Mouse (Mus musculus) heart, embryonic 14.5 days (tissue): ENCODE measurements at regions not wholly inside any gene's neighbourhood (a gene's known extent, or its start where the extent isn't known, plus 50 kb on each side); places are given as distances from the start of the nearest gene placed in this dataset.

Experiments
- ATAC-seq: fragments of 200-750 bp; cut with Nextera tagmentation; 2 replicates; pipeline ENCODE4 v1.8.0; 2017; ENCODE audit warnings: low read depth, moderate TSS enrichment; ENCODE audit not compliant: insufficient number of reproducible peaks, insufficient read depth, low FRiP score
- H3K27ac ChIP-seq, 2 experiments: fragments of 200-500 bp in 1 of 2; fragments of 300-500 bp in 1 of 2; sonication (generic) in 1 of 2; replicated peaks in 1 of 2; 2 replicates each; pipeline ENCODE4 v1.5.1; 2012 to 2014; ENCODE audit warnings: low read depth in 2 of 2, low read length in 2 of 2, control low read depth in 1 of 2, mild to moderate bottlenecking in 1 of 2, mixed read lengths in 1 of 2; ENCODE audit not compliant: control insufficient read depth in 1 of 2, insufficient read depth in 1 of 2
- H3K27me3 ChIP-seq: fragments of 300-500 bp; sonication (generic); 2 replicates; pipeline ENCODE4 v1.6.1; 2014; ENCODE audit warnings: mild to moderate bottlenecking, low read length, control low read depth; ENCODE audit not compliant: control insufficient read depth, insufficient read depth
- H3K36me3 ChIP-seq: fragments of 300-500 bp; sonication (generic); 2 replicates; pipeline ENCODE4 v1.6.1; 2014; ENCODE audit warnings: mild to moderate bottlenecking, control low read depth, low read length, mixed read lengths; ENCODE audit not compliant: control insufficient read depth, insufficient read depth
- H3K4me1 ChIP-seq, 2 experiments: fragments of 200-500 bp in 1 of 2; fragments of 300-500 bp in 1 of 2; sonication (generic) in 1 of 2; 2 replicates each; pipeline ENCODE4 v1.6.1; 2012 to 2014; ENCODE audit warnings: low read length in 2 of 2, control low read depth in 1 of 2, mixed read lengths in 1 of 2; ENCODE audit not compliant: control insufficient read depth in 2 of 2, insufficient read depth in 2 of 2
- H3K4me2 ChIP-seq: fragments of 300-500 bp; sonication (generic); 2 replicates; pipeline ENCODE4 v1.6.1; 2014; ENCODE audit warnings: mild to moderate bottlenecking, low read length
- H3K4me3 ChIP-seq, 2 experiments: fragments of 200-500 bp in 1 of 2; fragments of 300-500 bp in 1 of 2; sonication (generic) in 1 of 2; 2 replicates each; pipeline ENCODE4 v1.5.1; 2012 to 2014; ENCODE audit warnings: low read length in 2 of 2, mild to moderate bottlenecking in 2 of 2, control low read depth in 1 of 2, low read depth in 1 of 2, moderate library complexity in 1 of 2; ENCODE audit not compliant: control insufficient read depth in 1 of 2, insufficient read depth in 1 of 2
- H3K9ac ChIP-seq: fragments of 300-500 bp; sonication (generic); 2 replicates; pipeline ENCODE4 v1.6.1; 2014; ENCODE audit warnings: mild to moderate bottlenecking, low read length
- H3K9me3 ChIP-seq: fragments of 300-500 bp; sonication (generic); 2 replicates; pipeline ENCODE4 v1.6.1; 2016; ENCODE audit warnings: low read length, control low read depth; ENCODE audit not compliant: control insufficient read depth
- WGBS: fragments of 180-500 bp; shearing (Covaris S2); extraction: QIAGEN DNeasy Blood & Tissue Kit; methylation state at CpG from one replicate; pipeline ENCODE4 v1.1.7; 2014; 5-methylcytosine and 5-hydroxymethylcytosine counted together

GRCm38 (mm10) chr4:34259444-34259843 lies 209.5 kb upstream of the Spaca1 start:
- no peak for ATAC-seq
- no peaks in the 10 kb centered on the region for H3K9me3 ChIP-seq

GRCm38 (mm10) chr4:34260468-34260867 lies 210.5 kb upstream of the Spaca1 start:
- H3K4me1 ChIP-seq: no peaks in the 10 kb centered on the region
- WGBS: 90% methylated on average over 4 of the region's 4 CpGs
- no peaks in the 10 kb centered on the region for H3K27me3 ChIP-seq
- no peak overlapping the region for H3K4me3 ChIP-seq
- H3K4me2 ChIP-seq: no peak overlapping the region
- H3K36me3 ChIP-seq: no peaks in the 10 kb centered on the region
- no peaks in the 10 kb centered on the region for H3K9me3 ChIP-seq
- no peak for ATAC-seq
- no peak overlapping the region for H3K27ac ChIP-seq
- H3K9ac ChIP-seq: no peak overlapping the region

More at GRCm38 (mm10) chr4:34259444-34259843, 209.5 kb upstream of the Spaca1 start:
- Histone ChIP-seq H3K4me1 (no peaks in the 10 kb centered on the region), H3K4me2 (no peak overlapping the region), H3K27ac (no peak overlapping the region), H3K9ac (no peak overlapping the region), H3K36me3 (no peaks in the 10 kb centered on the region), H3K4me3 (no peak overlapping the region), H3K27me3 (no peaks in the 10 kb centered on the region)

- Histone ChIP-seq H3K9ac (no peak overlapping the region), H3K4me1 (no peaks in the 10 kb centered on the region), H3K27ac (no peak overlapping the region), H3K9me3 (no peaks in the 10 kb centered on the region), H3K4me2 (no peak overlapping the region), H3K27me3 (no peaks in the 10 kb centered on the region), H3K4me3 (no peak overlapping the region), H3K36me3 (no peaks in the 10 kb centered on the region)
- WGBS: 61% methylated on average over 6 of the region's 6 CpGs
- no peak for ATAC-seq
These were observed 211.8 kb upstream of the Spaca1 start for GRCm38 (mm10) chr4:34261809-34262208.

GRCm38 (mm10) chr4:34264431-34264830 lies 214.4 kb upstream of the Spaca1 start:
- H3K9ac ChIP-seq: no peak overlapping the region
- H3K4me2 ChIP-seq: no peak overlapping the region
- no peak overlapping the region for H3K27ac ChIP-seq
- no peaks in the 10 kb centered on the region for H3K9me3 ChIP-seq
- ATAC-seq: no peak
- H3K4me3 ChIP-seq: no peak overlapping the region
- no peaks in the 10 kb centered on the region for H3K27me3 ChIP-seq
- H3K36me3 ChIP-seq: no peaks in the 10 kb centered on the region
- 90% methylated on average over 5 of the region's 5 CpGs for WGBS
- H3K4me1 ChIP-seq: no peaks in the 10 kb centered on the region

- Histone ChIP-seq H3K27me3 (no peaks in the 10 kb centered on the region), H3K4me2 (no peak overlapping the region), H3K9me3 (no peaks in the 10 kb centered on the region), H3K4me3 (no peak overlapping the region), H3K36me3 (no peaks in the 10 kb centered on the region), H3K27ac (no peak overlapping the region), H3K4me1 (peaks cover 0 to 6% of the 10 kb centered on the region in 2 experiments; a peak in 1 of 4 replicates), H3K9ac (no peak overlapping the region)
- WGBS: 50% methylated on average over 3 of the region's 3 CpGs
- no peak for ATAC-seq
These were observed 224.3 kb upstream of the Spaca1 start for GRCm38 (mm10) chr4:34274316-34274715.

GRCm38 (mm10) chr4:34275372-34275771 lies 225.4 kb upstream of the Spaca1 start:
- Histone ChIP-seq H3K9me3 (no peaks in the 10 kb centered on the region), H3K4me2 (no peak overlapping the region), H3K27me3 (no peaks in the 10 kb centered on the region), H3K27ac (no peak overlapping the region), H3K4me1 (peaks cover 0 to 6% of the 10 kb centered on the region in 2 experiments; a peak in 1 of 4 replicates), H3K4me3 (no peak overlapping the region), H3K36me3 (no peaks in the 10 kb centered on the region), H3K9ac (no peak overlapping the region)
- ATAC-seq: no peak

GRCm38 (mm10) chr4:34302504-34303108 lies 248.1 kb upstream of the Akirin2 start:
- no peaks in the 10 kb centered on the region for H3K9me3 ChIP-seq
- WGBS: 53% methylated on average over 4 of the region's 4 CpGs
- no peaks in the 10 kb centered on the region for H3K36me3 ChIP-seq
- peaks cover 0 to 2% of the 10 kb centered on the region in 2 experiments; a peak in 1 of 4 replicates for H3K4me1 ChIP-seq
- H3K27ac ChIP-seq: no peak overlapping the region
- no peaks in the 10 kb centered on the region for H3K27me3 ChIP-seq
- ATAC-seq: no peak
- no peak overlapping the region for H3K4me3 ChIP-seq
- no peak overlapping the region for H3K9ac ChIP-seq
- H3K4me2 ChIP-seq: no peak overlapping the region

GRCm38 (mm10) chr4:34308921-34309563 lies 241.7 kb upstream of the Akirin2 start:
- H3K27ac ChIP-seq: no peak overlapping the region

More at GRCm38 (mm10) chr4:34308921-34309563, 241.7 kb upstream of the Akirin2 start:
- no peak overlapping the region for H3K4me2 ChIP-seq
- no peak for ATAC-seq
- no peaks in the 10 kb centered on the region for H3K27me3 ChIP-seq
- H3K4me3 ChIP-seq: no peak overlapping the region
- no peaks in the 10 kb centered on the region for H3K9me3 ChIP-seq
- peaks cover 0 to 2% of the 10 kb centered on the region in 2 experiments; a peak in 1 of 4 replicates for H3K4me1 ChIP-seq
- no peaks in the 10 kb centered on the region for H3K36me3 ChIP-seq
- H3K9ac ChIP-seq: no peak overlapping the region
- WGBS: 74% methylated on average over 8 of the region's 8 CpGs
